Mouse (Mus musculus) brown adipose tissue, adult 24 weeks (tissue): ENCODE results near the gene Olfr680-ps1. TPM values are rescaled to one million over a fixed set of nuclear protein-coding genes. Genes with fewer than 3 reads are reported as not detected.
"Not testable (repeated sequence)": the region's sequence is repeated elsewhere in the genome, so short reads cannot be mapped to it uniquely, and the experiment has no call there.

ENCODE experiments used
- H3K27ac ChIP-seq: fragments of 200-500 bp; replicated peaks from 2 replicates; pipeline ENCODE4 v1.5.1; 2012; ENCODE audit warnings: low read depth, mild to moderate bottlenecking, low read length
- H3K4me1 ChIP-seq: fragments of 200-500 bp; 2 replicates; pipeline ENCODE4 v1.6.1; 2012; ENCODE audit warnings: low read length, mixed read lengths; ENCODE audit not compliant: control insufficient read depth, insufficient read depth, insufficient read length
- H3K4me3 ChIP-seq: fragments of 200-500 bp; 2 replicates; pipeline ENCODE4 v1.5.1; 2012; ENCODE audit warnings: low read depth, mild to moderate bottlenecking, low read length, moderate library complexity; ENCODE audit not compliant: insufficient read depth
- polyA plus RNA-seq: library from polyadenylated mRNA; stranded (reverse); fragments of >200 nt; gene quantifications from 2 replicates; pipeline ENCODE4 v1.2.4, GENCODE M21; 2012; ENCODE audit not compliant: missing spikeins, insufficient read depth, insufficient read length

Gene Olfr680-ps1
- polyA plus RNA-seq, result not detected in 2 replicates

GRCm38 (mm10) chr7:105092717-105093116 is at the start of gene Olfr680-ps1:
Gene Olfr680-ps1 (minus strand): TSS chr7:105092817.
- H3K27ac ChIP-seq, H3K4me3 ChIP-seq, H3K4me1 ChIP-seq: not testable (repeated sequence)

DNA sequence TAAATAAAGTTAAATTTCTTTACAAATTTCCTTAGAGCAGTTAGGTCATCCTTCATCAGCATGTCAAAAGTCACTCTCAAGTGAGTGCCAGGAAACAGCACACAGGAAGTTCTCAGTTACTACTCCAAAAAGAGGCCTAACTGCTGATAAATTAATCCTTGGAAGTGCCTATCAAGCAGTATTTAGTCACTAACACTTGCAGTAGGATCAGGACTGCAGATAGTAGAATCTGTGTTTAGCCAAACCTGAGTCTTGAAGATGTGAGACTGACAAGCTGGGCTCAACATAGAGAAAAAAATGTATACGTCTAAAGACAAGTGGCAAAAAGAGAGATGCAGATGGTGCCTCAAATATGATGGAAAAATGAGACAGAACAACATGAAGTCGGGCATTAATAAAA is 48.7 kb upstream of the Olfr680-ps1 start:
- Histone ChIP-seq H3K4me3 (no peak overlapping the region), H3K27ac (no peak overlapping the region), H3K4me1 (no peaks in the 10 kb centered on the region)

DNA sequence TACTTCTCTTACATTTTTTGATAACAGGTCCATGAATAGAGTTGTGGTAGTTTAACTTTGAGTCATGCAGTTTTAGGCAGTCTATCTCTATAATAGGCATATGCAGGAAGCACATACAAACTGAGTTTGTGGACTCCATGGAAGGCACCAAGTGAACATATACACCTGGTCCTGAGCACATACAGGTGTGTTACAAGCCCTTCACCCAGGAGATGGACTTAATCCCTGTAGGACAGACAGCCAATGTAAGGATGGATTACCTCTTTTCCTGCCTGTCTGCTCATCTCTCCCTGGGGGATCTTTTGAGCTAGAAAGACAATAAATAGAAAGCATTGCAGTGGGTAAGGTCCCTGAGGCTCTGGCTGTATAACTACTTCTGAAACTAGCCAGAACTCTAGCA is 23.9 kb upstream of the Olfr680-ps1 start, which contains the start of gene Olfr681:
TSS of gene Olfr681 (plus strand) at position 301 of the 400 bp plus-strand sequence.
- H3K4me3 ChIP-seq, result no peak within 1 kb of the TSS
- no peaks in the 10 kb centered on the region for H3K4me1 ChIP-seq
- no peak within 1 kb of the TSS for H3K27ac ChIP-seq

DNA sequence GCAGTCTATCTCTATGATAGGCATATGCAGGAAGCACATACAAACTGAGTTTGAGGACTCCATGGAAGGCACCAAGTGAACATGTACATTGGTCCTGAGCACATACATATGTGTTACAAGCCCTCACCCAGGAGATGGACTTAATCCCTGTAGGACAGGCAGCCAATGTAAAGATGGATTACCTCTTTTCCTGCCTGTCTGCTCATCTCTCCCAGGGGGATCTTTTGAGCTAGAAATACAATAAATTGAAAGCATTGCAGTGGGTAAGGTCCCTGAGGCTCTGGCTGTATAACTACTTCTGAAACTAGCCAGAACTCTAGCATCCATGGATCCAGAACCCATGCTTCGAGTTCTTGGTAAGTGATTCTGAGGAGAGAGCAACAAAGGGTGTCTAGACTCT is 11.7 kb downstream of the Olfr680-ps1 start, which contains the start of gene Olfr679:
TSS of gene Olfr679 (plus strand) at position 301 of the 400 bp plus-strand sequence.
- Histone ChIP-seq H3K4me3 (no peak within 1 kb of the TSS), H3K27ac (no peak within 1 kb of the TSS), H3K4me1 (no peaks in the 10 kb centered on the region)

DNA sequence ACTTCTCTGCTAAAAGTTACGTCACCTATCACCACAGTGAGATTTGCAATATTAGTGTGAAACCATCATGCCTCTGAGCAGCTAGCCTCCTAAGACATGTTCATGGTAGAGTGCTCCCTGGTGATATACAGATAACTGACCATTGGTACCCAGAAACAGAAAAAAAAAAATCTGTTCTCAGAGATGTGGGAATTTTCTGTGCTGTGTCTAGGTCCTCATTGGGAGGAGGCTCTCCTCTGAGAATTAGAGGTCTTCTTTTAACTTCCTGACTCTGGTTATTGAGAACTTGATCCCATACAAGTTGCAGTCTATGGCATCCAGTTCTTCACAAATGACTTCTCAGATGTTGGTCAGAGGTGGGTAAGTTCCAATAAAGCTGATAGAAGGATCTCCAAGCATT is 28.4 kb downstream of the Olfr680-ps1 start, which contains the start of gene Olfr678:
TSS of gene Olfr678 (plus strand) at position 301 of the 400 bp plus-strand sequence.
- Histone ChIP-seq H3K4me3 (no peak within 1 kb of the TSS), H3K4me1 (no peaks in the 10 kb centered on the region), H3K27ac (no peak within 1 kb of the TSS)

DNA sequence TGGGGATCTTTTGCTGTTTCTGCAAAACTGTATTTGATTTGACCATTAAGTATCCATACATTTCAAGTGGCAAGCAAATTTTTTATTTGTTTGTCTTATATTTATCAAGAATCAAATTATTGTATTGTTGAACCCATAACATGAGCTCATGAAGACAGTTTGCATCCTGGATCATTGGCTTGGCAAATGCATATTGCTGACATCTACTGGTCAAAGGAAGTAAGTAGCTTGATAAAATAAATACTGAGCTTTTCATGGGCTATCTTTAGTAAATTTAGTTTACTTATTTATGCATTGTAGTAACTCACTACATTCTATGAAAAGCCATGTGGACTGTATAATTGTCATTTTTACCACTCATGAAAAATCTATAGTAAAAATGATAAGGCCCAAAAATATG is 33.7 kb downstream of the Olfr680-ps1 start:
- Histone ChIP-seq H3K4me1 (no peaks in the 10 kb centered on the region), H3K27ac (no peak overlapping the region), H3K4me3 (no peak overlapping the region)

Other genes starting within 250 kb of the Olfr680-ps1 start
- gene Usp17la, start 235.8 kb downstream of the Olfr680-ps1 start, polyA plus RNA-seq, result not detected in 2 replicates
- not detected in 2 replicates for gene Olfr665, start 214.8 kb downstream of the Olfr680-ps1 start, polyA plus RNA-seq
- gene Olfr666, start 196.9 kb downstream of the Olfr680-ps1 start, polyA plus RNA-seq, result not detected in 2 replicates
- not detected in 2 replicates for gene Olfr667, start 171.3 kb downstream of the Olfr680-ps1 start, polyA plus RNA-seq
- not detected in 2 replicates for gene Olfr668, start 164.8 kb downstream of the Olfr680-ps1 start, polyA plus RNA-seq
- gene Olfr669, start 158.6 kb downstream of the Olfr680-ps1 start, polyA plus RNA-seq, result not detected in 2 replicates
- not detected in 2 replicates for gene Olfr670, start 130.2 kb downstream of the Olfr680-ps1 start, polyA plus RNA-seq
- not detected in 2 replicates for gene Olfr671, start 113.7 kb downstream of the Olfr680-ps1 start, polyA plus RNA-seq
- not detected in 2 replicates for gene Olfr672, start 90.8 kb downstream of the Olfr680-ps1 start, polyA plus RNA-seq
- not detected in 2 replicates for gene Olfr675, start 64.4 kb downstream of the Olfr680-ps1 start, polyA plus RNA-seq
- gene Olfr676, start 60.1 kb downstream of the Olfr680-ps1 start, polyA plus RNA-seq, result not detected in 2 replicates
- gene Olfr677, start 41.4 kb downstream of the Olfr680-ps1 start, polyA plus RNA-seq, result not detected in 2 replicates
- gene Olfr678, start 28.3 kb downstream of the Olfr680-ps1 start, polyA plus RNA-seq, result not detected in 2 replicates
- not detected in 2 replicates for gene Olfr679, start 11.6 kb downstream of the Olfr680-ps1 start, polyA plus RNA-seq
- gene Olfr681, start 24.0 kb upstream of the Olfr680-ps1 start, polyA plus RNA-seq, result not detected in 2 replicates
- gene Olfr683, start 54.2 kb upstream of the Olfr680-ps1 start, polyA plus RNA-seq, result not detected in 2 replicates
- gene Olfr684, start 70.8 kb upstream of the Olfr680-ps1 start, polyA plus RNA-seq, result not detected in 2 replicates
- gene Olfr685, start 93.2 kb upstream of the Olfr680-ps1 start, polyA plus RNA-seq, result not detected in 2 replicates
- not detected in 2 replicates for gene Olfr686, start 114.7 kb upstream of the Olfr680-ps1 start, polyA plus RNA-seq
- gene Olfr688, start 195.3 kb upstream of the Olfr680-ps1 start, polyA plus RNA-seq, result not detected in 2 replicates
- not detected in 2 replicates for gene Olfr689, start 218.3 kb upstream of the Olfr680-ps1 start, polyA plus RNA-seq
- gene Olfr690, start 241.3 kb upstream of the Olfr680-ps1 start, polyA plus RNA-seq, result not detected in 2 replicates
- not detected in 2 replicates for gene Olfr691, start 249.5 kb upstream of the Olfr680-ps1 start, polyA plus RNA-seq